Mouse (Mus musculus): ENCODE measurements around the gene Tbc1d8.

DNA sequence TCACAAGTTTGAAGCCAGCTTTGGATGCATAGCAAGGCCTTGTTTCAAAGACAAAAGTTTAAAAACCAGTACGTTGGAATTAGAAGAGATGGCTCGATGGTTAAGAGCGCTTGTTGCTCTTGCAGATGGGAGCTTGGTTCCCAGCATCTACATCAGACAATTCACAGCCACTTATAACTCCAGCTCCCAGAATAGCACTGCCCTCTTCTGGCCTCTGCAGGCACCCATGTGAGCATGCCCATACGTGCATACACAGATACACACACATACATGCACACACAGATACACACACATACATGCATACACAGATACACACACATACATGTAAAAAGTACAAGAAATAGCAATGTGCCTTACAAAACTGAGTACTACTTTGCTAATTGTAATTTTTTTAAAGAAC, 18.4 kb upstream of the Tbc1d8 start:
- TF ChIP-seq POLR2A (IDR thresholded peaks at IDR 0.05; ENCODE audit: extremely low read depth, insufficient read depth, low read length) (no peak), CTCF (IDR thresholded peaks at IDR 0.05; ENCODE audit: low read depth, low read length) (no peak)

Measured in liver, adult 2 months (tissue).